Mouse (Mus musculus) ES-Bruce4 (cell line): Measurements from ENCODE around the gene Tbxa2r. TPM values are rescaled to one million over a fixed set of nuclear protein-coding genes. Genes with fewer than 3 reads are reported as not detected.

ENCODE experiments used
- H3K27ac ChIP-seq: 2 replicates; pipeline ENCODE4 v1.5.1; 2012; ENCODE audit warnings: low read length, inconsistent platforms; ENCODE audit not compliant: insufficient read depth
- H3K27me3 ChIP-seq: 2 replicates; pipeline ENCODE4 v1.6.1; 2012; ENCODE audit warnings: mild to moderate bottlenecking, low read length, inconsistent platforms; ENCODE audit not compliant: control insufficient read depth, poor library complexity, insufficient read depth, severe bottlenecking
- H3K36me3 ChIP-seq: 2 replicates; pipeline ENCODE4 v1.6.1; 2012; ENCODE audit warnings: inconsistent platforms, mild to moderate bottlenecking, low read length, moderate library complexity; ENCODE audit not compliant: control insufficient read depth, poor library complexity, insufficient read depth, severe bottlenecking
- H3K4me1 ChIP-seq: one replicate; pipeline ENCODE4 v1.8.1; 2011; ENCODE audit warnings: low read length; ENCODE audit not compliant: control insufficient read depth, insufficient read depth
- H3K4me3 ChIP-seq: 2 replicates; pipeline ENCODE4 v1.5.1; 2011; ENCODE audit warnings: low read depth, mild to moderate bottlenecking, low read length
- H3K9ac ChIP-seq: 2 replicates; pipeline ENCODE4 v1.6.1; 2012; ENCODE audit warnings: low read depth, mild to moderate bottlenecking, inconsistent platforms; ENCODE audit not compliant: poor library complexity, severe bottlenecking
- H3K9me3 ChIP-seq: replicated peaks from 2 replicates; pipeline ENCODE4 v1.6.1; 2012; ENCODE audit warnings: mild to moderate bottlenecking, low read length, inconsistent platforms; ENCODE audit not compliant: control insufficient read depth, poor library complexity, insufficient read depth, severe bottlenecking
- CTCF ChIP-seq: IDR thresholded peaks from one replicate; pipeline ENCODE4 v1.8.1; 2011; ENCODE audit warnings: low read depth, low read length
- EP300 ChIP-seq: IDR thresholded peaks from 2 replicates; pipeline ENCODE4 v1.6.1; 2011; ENCODE audit warnings: low read depth, low read length; ENCODE audit not compliant: insufficient read depth
- POLR2A ChIP-seq: IDR thresholded peaks from one replicate; pipeline ENCODE4 v1.8.1; 2011; ENCODE audit warnings: low read length; ENCODE audit not compliant: insufficient read depth
- polyA plus RNA-seq: library from polyadenylated mRNA; stranded (reverse); fragments of >200 nt; gene quantifications from 2 replicates; pipeline ENCODE4 v1.2.4, GENCODE M21; 2011; ENCODE audit warnings: low read depth; ENCODE audit not compliant: missing spikeins, insufficient read depth, insufficient read length

Gene Tbxa2r
- polyA plus RNA-seq, 1 experiment: 0.57 TPM

GRCm38 (mm10) chr10:81341333-81341949 lies 12.9 kb downstream of the Tbxa2r start:
- Histone ChIP-seq H3K9ac (peak overlapping the region; percentile 43), H3K36me3 (no peaks in the 10 kb centered on the region), H3K4me3 (no peak overlapping the region), H3K27me3 (peaks cover 7% of the 10 kb centered on the region), H3K4me1 (peaks cover 9% of the 10 kb centered on the region), H3K9me3 (no peaks in the 10 kb centered on the region), H3K27ac (peak overlapping the region; percentile 86)
- TF ChIP-seq POLR2A (no peak), CTCF (peak; percentile 82)

GRCm38 (mm10) chr10:81342686-81343505 lies 14.4 kb downstream of the Tbxa2r start, which contains the start of gene Gipc3:
TSS of gene Gipc3 (minus strand) at chr10:81343266.
- H3K36me3 ChIP-seq: no peaks in the 10 kb centered on the region
- H3K4me3 ChIP-seq: peak within 1 kb of the TSS; percentile 52
- H3K27ac ChIP-seq: no peak within 1 kb of the TSS
- peaks cover 7% of the 10 kb centered on the region for H3K27me3 ChIP-seq
- H3K4me1 ChIP-seq: peaks cover 9% of the 10 kb centered on the region
- TF ChIP-seq EP300 (no peak), POLR2A (no peak), CTCF (no peak)
- H3K9me3 ChIP-seq: no peaks in the 10 kb centered on the region
- peak within 1 kb of the TSS; percentile 60 for H3K9ac ChIP-seq

GRCm38 (mm10) chr10:81344421-81345161 lies 16.1 kb downstream of the Tbxa2r start:
- TF ChIP-seq EP300 (no peak), CTCF (no peak), POLR2A (no peak)
- Histone ChIP-seq H3K4me3 (no peak overlapping the region), H3K9ac (no peak overlapping the region), H3K27me3 (peaks cover 7% of the 10 kb centered on the region), H3K9me3 (no peaks in the 10 kb centered on the region), H3K4me1 (peaks cover 11% of the 10 kb centered on the region), H3K36me3 (0 out of 2 replicates have a peak, but pooled peaks cover 3% of the 10 kb centered on the region), H3K27ac (no peak overlapping the region)

- Histone ChIP-seq H3K36me3 (0 out of 2 replicates have a peak, but pooled peaks cover 3% of the 10 kb centered on the region), H3K4me3 (no peak overlapping the region), H3K4me1 (peaks cover 8% of the 10 kb centered on the region), H3K27ac (no peak overlapping the region), H3K9ac (no peak overlapping the region), H3K27me3 (peaks cover 7% of the 10 kb centered on the region), H3K9me3 (no peaks in the 10 kb centered on the region)
- TF ChIP-seq EP300 (no peak), POLR2A (no peak), CTCF (no peak)
Measured at GRCm38 (mm10) chr10:81345162-81345534, 16.6 kb downstream of the Tbxa2r start.

- TF ChIP-seq POLR2A (peak; percentile 72), EP300 (no peak), CTCF (no peak)
- Histone ChIP-seq H3K27me3 (peaks cover 7% of the 10 kb centered on the region), H3K4me3 (peak overlapping the region; percentile 46), H3K9me3 (no peaks in the 10 kb centered on the region), H3K27ac (no peak overlapping the region), H3K9ac (peak overlapping the region; percentile 1; the same call in 1 of the 2 replicates), H3K36me3 (0 out of 2 replicates have a peak, but pooled peaks cover 3% of the 10 kb centered on the region), H3K4me1 (peaks cover 2% of the 10 kb centered on the region)
Measured at GRCm38 (mm10) chr10:81346453-81347067, 18.0 kb downstream of the Tbxa2r start.
